Mouse (Mus musculus): Measurements from ENCODE around the gene Mb21d2. TPM values are rescaled to one million over a fixed set of nuclear protein-coding genes. Genes with fewer than 3 reads are reported as not detected.

The Mb21d2 gene
- total and polyA plus RNA-seq, 3 experiments: not detected

GRCm38 (mm10) chr16:28881787-28882186 lies 47.7 kb downstream of the Mb21d2 start:
- DNase-seq (ENCODE audit: extremely low read depth): no peak
- H3K27ac ChIP-seq (ENCODE audit: insufficient read depth, low read depth): no peak overlapping the region
- dilution Hi-C loops (cut with MboI; ENCODE audit: extremely low pct_ligation_motif_present, extremely low pct_unique_long_range_greater_than_20kb, low sequenced_read_pairs): no loop called here
- no peaks in the 10 kb centered on the region for H3K79me2 ChIP-seq (replicated peaks; ENCODE audit: control insufficient read depth, extremely low read depth, insufficient read depth, poor library complexity, severe bottlenecking)
- H3K4me3 ChIP-seq (replicated peaks in 1 of 3; ENCODE audit: low read depth in 2 of 3, low read length in 2 of 3, poor library complexity in 1 of 3): peak overlapping the region in 1 of 3 experiments; percentile 8
- in situ Hi-C loops (cut with MboI; ENCODE audit: low pct_ligation_motif_present, low pct_unique_long_range_greater_than_20kb, low sequenced_read_pairs): no loop called here
- no peak overlapping the region for H3K4me2 ChIP-seq (ENCODE audit: insufficient read depth, low read depth, poor library complexity, severe bottlenecking)
- H3K9me3 ChIP-seq (replicated peaks; ENCODE audit: low read length): peaks cover 89% of the 10 kb centered on the region
- no peaks in the 10 kb centered on the region for H3K36me3 ChIP-seq (replicated peaks in 1 of 2; ENCODE audit: control insufficient read depth in 1 of 2, insufficient read depth in 1 of 2, low read length in 1 of 2)
- no peak for TF ChIP-seq UBTF (IDR thresholded peaks at IDR 0.05; ENCODE audit: low read depth, low read length)
- TF ChIP-seq MEF2A (IDR thresholded peaks at IDR 0.05; ENCODE audit: borderline replicate concordance, low read depth, low read length): no peak
- no peak for TF ChIP-seq MYC (IDR thresholded peaks at IDR 0.05; ENCODE audit: low read depth, low read length)
- no peak for TF ChIP-seq CHD1 (IDR thresholded peaks at IDR 0.05; ENCODE audit: low read depth, low read length)
- TF ChIP-seq TCF12 (IDR thresholded peaks at IDR 0.05; ENCODE audit: low read depth, low read length): no peak
- TF ChIP-seq ETS1 (conservative IDR thresholded peaks at IDR 0.05; ENCODE audit: low read depth, low read length): no peak
- no peak for TF ChIP-seq CHD2 (IDR thresholded peaks at IDR 0.05; ENCODE audit: low read length)
- TF ChIP-seq ZC3H11A (IDR thresholded peaks at IDR 0.05; ENCODE audit: low read depth, low read length): no peak
- TF ChIP-seq TBP (conservative IDR thresholded peaks at IDR 0.05; ENCODE audit: low read depth, low read length): no peak
- no peak for TF ChIP-seq PAX5 (IDR thresholded peaks at IDR 0.05; ENCODE audit: low read length)
- TF ChIP-seq NRF1 (IDR thresholded peaks at IDR 0.05; ENCODE audit: low read depth, low read length): no peak
- TF ChIP-seq BHLHE40 (IDR thresholded peaks at IDR 0.05; ENCODE audit: low read depth, low read length): no peak
- no peak for TF ChIP-seq POLR2A (IDR thresholded peaks at IDR 0.05; ENCODE audit: low read depth, low read length)
- TF ChIP-seq USF1 (IDR thresholded peaks at IDR 0.05; ENCODE audit: low read depth, low read length): no peak
- no peak for TF ChIP-seq ZMIZ1 (IDR thresholded peaks at IDR 0.05; ENCODE audit: low read depth, low read length)
- no peak for TF ChIP-seq ELF1 (IDR thresholded peaks at IDR 0.05; ENCODE audit: low read depth, low read length)
- H3K4me1 ChIP-seq (ENCODE audit: control insufficient read depth in 1 of 2, insufficient read depth in 2 of 2): no peaks in the 10 kb centered on the region
- no peak overlapping the region for H3K9ac ChIP-seq (ENCODE audit: insufficient read depth, low read depth)
- no peaks in the 10 kb centered on the region for H3K27me3 ChIP-seq (replicated peaks)

GRCm38 (mm10) chr16:28880756-28881155 lies 48.7 kb downstream of the Mb21d2 start:
- Histone ChIP-seq H3K36me3 (replicated peaks in 1 of 2; ENCODE audit: control insufficient read depth in 1 of 2, insufficient read depth in 1 of 2, low read length in 1 of 2) (no peaks in the 10 kb centered on the region), H3K4me2 (ENCODE audit: insufficient read depth, low read depth, poor library complexity, severe bottlenecking) (no peak overlapping the region), H3K27ac (ENCODE audit: insufficient read depth, low read depth) (no peak overlapping the region), H3K79me2 (replicated peaks; ENCODE audit: control insufficient read depth, extremely low read depth, insufficient read depth, poor library complexity, severe bottlenecking) (no peaks in the 10 kb centered on the region), H3K9ac (ENCODE audit: insufficient read depth, low read depth) (no peak overlapping the region), H3K4me3 (replicated peaks in 1 of 3; ENCODE audit: low read depth in 2 of 3, low read length in 2 of 3, poor library complexity in 1 of 3) (no peak overlapping the region), H3K27me3 (replicated peaks) (no peaks in the 10 kb centered on the region), H3K4me1 (ENCODE audit: control insufficient read depth in 1 of 2, insufficient read depth in 2 of 2) (no peaks in the 10 kb centered on the region), H3K9me3 (replicated peaks; ENCODE audit: low read length) (peaks cover 86% of the 10 kb centered on the region)
- DNase-seq (ENCODE audit: extremely low read depth): no peak
- in situ Hi-C loops (cut with MboI; ENCODE audit: low pct_ligation_motif_present, low pct_unique_long_range_greater_than_20kb, low sequenced_read_pairs) (no loop called here), dilution Hi-C loops (cut with MboI; ENCODE audit: extremely low pct_ligation_motif_present, extremely low pct_unique_long_range_greater_than_20kb, low sequenced_read_pairs) (no loop called here)
- TF ChIP-seq BHLHE40 (IDR thresholded peaks at IDR 0.05; ENCODE audit: low read depth, low read length): no peak
- TF ChIP-seq NELFE (IDR thresholded peaks at IDR 0.05; ENCODE audit: low read depth, low read length): no peak

Measured in CH12.LX (cell line).